Mouse (Mus musculus): Measurements from ENCODE around the gene Nudt3. TPM values are rescaled to one million over a fixed set of nuclear protein-coding genes. Genes with fewer than 3 reads are reported as not detected.

Gene Nudt3
- polyA plus RNA-seq, 1 experiment from 2014 or later = 295 TPM

DNA sequence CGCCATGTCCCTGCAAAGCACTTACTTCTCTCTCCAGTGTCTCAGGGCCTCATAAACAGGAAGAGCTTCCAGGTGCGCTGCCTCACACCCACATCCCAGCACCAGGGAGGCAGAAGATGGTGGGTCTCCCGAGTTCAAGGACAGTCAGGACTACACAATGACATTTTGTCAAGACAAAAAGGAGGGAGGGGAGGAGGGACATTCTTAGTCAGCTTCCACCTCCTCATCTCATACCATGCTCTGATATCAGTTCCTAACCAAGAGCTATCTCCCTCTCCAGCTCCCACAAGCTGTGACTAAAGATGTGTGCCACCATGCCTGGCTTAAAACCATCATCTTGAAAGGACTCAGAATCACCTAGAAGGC lies 11.8 kb downstream of the Nudt3 start:
- no peak overlapping the region for H3K4me2 ChIP-seq (replicated peaks)
- H3K36me3 ChIP-seq = 0 out of 2 replicates have a peak, but pooled peaks cover 2% of the 10 kb centered on the region
- no peak overlapping the region for H3K4me3 ChIP-seq
- WGBS = 74% methylated on average over 3 of the region's 3 CpGs
- no peaks in the 10 kb centered on the region for H3K27me3 ChIP-seq
- H3K9ac ChIP-seq (replicated peaks) = no peak overlapping the region
- no peaks in the 10 kb centered on the region for H3K9me3 ChIP-seq
- ATAC-seq (replicated peaks) = no peak
- H3K27ac ChIP-seq (replicated peaks) = peak overlapping the region; percentile 31; the same call in 1 of the 2 replicates
- H3K4me1 ChIP-seq = peaks cover 51% of the 10 kb centered on the region

DNA sequence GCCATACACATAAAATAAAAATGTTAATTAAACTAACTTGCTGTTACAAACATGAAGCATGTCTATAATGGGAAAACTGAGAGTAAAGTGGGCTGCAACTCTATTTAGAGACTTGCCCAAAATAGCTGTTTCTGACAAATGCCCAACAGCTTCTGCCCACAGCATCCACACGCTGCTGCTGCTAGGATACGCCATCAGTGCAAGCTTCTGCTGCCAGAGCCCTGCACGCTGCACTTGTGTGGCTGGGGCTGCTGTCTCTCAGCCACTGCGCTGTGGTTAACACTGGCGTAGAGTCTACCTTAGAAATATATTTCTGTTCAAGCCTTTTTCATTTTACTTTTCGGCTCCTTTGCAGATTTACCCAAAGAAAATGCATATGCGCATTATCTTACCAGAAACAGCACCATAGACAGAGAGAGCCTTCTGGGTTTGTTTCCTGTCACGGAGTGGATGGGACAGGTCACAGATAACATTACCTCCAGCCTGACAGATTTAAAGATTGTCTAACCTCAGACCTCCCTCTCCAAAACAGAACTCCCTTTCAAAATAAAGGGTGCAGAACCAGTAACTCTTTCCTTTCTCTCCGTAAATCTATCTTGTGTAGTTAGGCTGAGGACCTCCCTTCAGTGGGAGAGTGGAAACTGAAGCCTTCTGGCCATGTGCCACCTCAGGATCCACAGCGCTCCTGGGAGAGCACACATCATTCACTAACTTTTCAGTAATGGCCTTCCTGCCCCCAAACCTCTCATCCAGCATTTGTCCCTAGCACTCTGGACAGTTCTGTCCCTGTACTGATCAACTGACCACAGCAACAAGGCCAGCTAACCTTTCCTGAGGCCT lies 12.4 kb downstream of the Nudt3 start:
- Histone ChIP-seq H3K9ac (replicated peaks) (0 out of 2 replicates have a peak overlapping the region, but pooled peaks have one; percentile 10), H3K4me2 (replicated peaks) (no peak overlapping the region), H3K36me3 (no peaks in the 10 kb centered on the region), H3K4me3 (no peak overlapping the region), H3K4me1 (peaks cover 51% of the 10 kb centered on the region), H3K9me3 (no peaks in the 10 kb centered on the region), H3K27ac (replicated peaks) (peak overlapping the region; percentile 31; the same call in 1 of the 2 replicates), H3K27me3 (no peaks in the 10 kb centered on the region)
- ATAC-seq (replicated peaks) = no peak
- 74% methylated on average over 10 of the region's 10 CpGs for WGBS

DNA sequence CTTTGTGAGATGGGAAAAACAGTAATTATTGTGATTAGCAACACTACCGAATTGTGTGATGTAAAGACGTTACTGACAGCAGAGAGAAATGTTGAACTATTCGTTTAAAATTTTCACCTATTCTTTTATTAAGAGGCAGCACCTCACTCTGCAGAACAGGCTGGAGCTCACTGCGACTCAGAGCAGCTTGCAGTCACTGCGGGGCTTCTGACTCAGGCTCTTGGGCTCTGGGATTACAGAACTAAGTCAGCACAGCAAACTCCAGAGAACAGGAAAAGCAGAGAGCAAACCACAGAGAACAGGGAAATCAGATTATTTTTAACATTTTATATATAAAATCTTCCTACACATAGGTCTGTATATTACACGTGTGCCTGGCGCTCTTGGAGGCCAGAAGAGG lies 13.7 kb downstream of the Nudt3 start:
- no peak overlapping the region for H3K9ac ChIP-seq (replicated peaks)
- ATAC-seq (replicated peaks) = no peak
- 83% methylated on average over 7 of the region's 7 CpGs for WGBS
- no peak overlapping the region for H3K4me2 ChIP-seq (replicated peaks)
- no peaks in the 10 kb centered on the region for H3K36me3 ChIP-seq
- H3K9me3 ChIP-seq = no peaks in the 10 kb centered on the region
- H3K4me3 ChIP-seq = no peak overlapping the region
- no peaks in the 10 kb centered on the region for H3K27me3 ChIP-seq
- peaks cover 46% of the 10 kb centered on the region for H3K4me1 ChIP-seq
- H3K27ac ChIP-seq (replicated peaks) = 0 out of 2 replicates have a peak overlapping the region, but pooled peaks have one; percentile 14

DNA sequence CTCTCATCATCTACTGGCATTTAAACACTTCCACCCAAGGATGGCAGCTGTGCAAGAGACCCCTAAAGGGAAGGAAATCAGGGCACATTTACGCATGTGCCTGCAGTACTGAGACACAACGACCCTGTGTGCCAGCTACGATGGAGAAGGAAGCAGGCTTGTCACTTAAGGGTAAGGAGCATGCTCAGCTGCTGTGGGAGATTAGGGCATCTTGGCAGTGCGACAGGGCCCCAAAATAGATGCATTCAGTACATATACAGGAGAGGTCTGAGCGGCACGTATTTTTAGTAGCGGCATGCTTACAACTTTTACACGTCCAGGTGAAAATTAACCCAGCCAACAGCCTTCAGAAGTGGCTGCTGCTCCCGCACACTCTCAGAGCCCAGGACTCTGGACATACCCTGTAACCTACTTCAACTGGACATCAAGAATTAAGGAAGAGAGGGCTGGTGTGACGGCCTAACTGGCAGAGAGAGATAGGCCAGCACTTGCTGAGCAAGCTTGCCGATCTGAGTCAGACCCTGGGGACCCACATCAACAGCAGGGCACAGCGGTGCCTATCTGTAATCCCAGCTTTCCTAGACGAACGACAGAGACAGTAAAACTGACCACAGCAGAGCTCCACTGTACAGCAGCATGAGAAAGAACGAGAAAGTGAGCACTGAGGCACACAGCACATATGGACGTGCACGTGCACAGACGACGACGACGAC lies 19.6 kb downstream of the Nudt3 start:
- Histone ChIP-seq H3K27ac (replicated peaks) (no peak overlapping the region), H3K9me3 (no peaks in the 10 kb centered on the region), H3K36me3 (no peaks in the 10 kb centered on the region), H3K9ac (replicated peaks) (no peak overlapping the region), H3K4me1 (peaks cover 43% of the 10 kb centered on the region), H3K4me2 (replicated peaks) (no peak overlapping the region), H3K4me3 (no peak overlapping the region), H3K27me3 (no peaks in the 10 kb centered on the region)
- no peak for ATAC-seq (replicated peaks)
- WGBS = 73% methylated on average over 21 of the region's 21 CpGs

GRCm38 (mm10) chr17:27603036-27603435 lies 20.3 kb downstream of the Nudt3 start:
- no peaks in the 10 kb centered on the region for H3K36me3 ChIP-seq
- 86% methylated on average over 2 of the region's 2 CpGs for WGBS
- no peaks in the 10 kb centered on the region for H3K9me3 ChIP-seq
- ATAC-seq (replicated peaks) = no peak
- H3K27ac ChIP-seq (replicated peaks) = no peak overlapping the region
- H3K27me3 ChIP-seq = no peaks in the 10 kb centered on the region
- H3K9ac ChIP-seq (replicated peaks) = no peak overlapping the region
- peaks cover 43% of the 10 kb centered on the region for H3K4me1 ChIP-seq
- no peak overlapping the region for H3K4me3 ChIP-seq
- no peak overlapping the region for H3K4me2 ChIP-seq (replicated peaks)

DNA sequence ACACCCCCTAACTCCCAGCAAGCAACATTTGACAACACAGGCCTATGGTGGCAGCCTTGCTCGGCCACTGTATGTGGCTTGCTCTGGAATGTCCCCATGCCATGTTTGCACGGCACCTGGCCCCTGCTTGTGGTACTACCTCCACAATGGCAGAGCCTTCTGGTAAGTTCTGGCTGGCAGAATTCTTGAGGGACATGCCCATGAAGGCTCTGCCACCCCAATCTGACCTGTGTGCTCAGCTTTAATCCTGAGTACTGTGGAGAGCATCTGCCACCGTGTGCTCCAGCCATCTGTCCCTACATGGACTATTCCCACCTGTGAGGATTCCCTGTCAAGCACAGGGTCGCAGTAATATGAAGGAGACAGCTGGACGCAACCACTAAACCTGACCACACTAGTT lies 22.4 kb downstream of the Nudt3 start:
- WGBS = 71% methylated on average over 5 of the region's 5 CpGs
- Histone ChIP-seq H3K27me3 (no peaks in the 10 kb centered on the region), H3K4me1 (peaks cover 49% of the 10 kb centered on the region), H3K4me2 (replicated peaks) (no peak overlapping the region), H3K36me3 (peaks cover 10% of the 10 kb centered on the region), H3K9ac (replicated peaks) (no peak overlapping the region), H3K9me3 (no peaks in the 10 kb centered on the region), H3K4me3 (no peak overlapping the region), H3K27ac (replicated peaks) (0 out of 2 replicates have a peak overlapping the region, but pooled peaks have one; percentile 54)
- no peak for ATAC-seq (replicated peaks)

DNA sequence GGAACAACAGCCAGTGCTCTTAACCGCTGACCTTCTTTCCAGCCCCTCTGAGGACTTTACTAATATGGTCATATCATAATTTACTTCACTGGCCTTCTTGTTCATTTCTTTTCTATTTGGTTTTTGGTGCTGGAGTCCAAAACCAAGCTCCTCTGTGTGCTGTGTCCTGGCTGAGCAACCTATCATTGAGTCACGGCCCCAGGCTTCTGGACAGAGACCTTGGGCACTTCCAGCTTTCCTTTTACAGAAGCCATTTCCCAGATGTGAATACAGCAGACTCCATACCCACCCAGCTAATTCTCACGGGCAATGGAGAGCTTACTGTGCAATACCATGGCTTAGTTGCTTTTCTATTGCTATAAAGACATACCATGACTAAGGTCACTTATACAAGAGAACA lies 23.0 kb downstream of the Nudt3 start:
- no peak for ATAC-seq (replicated peaks)
- Histone ChIP-seq H3K4me2 (replicated peaks) (no peak overlapping the region), H3K9ac (replicated peaks) (no peak overlapping the region), H3K9me3 (no peaks in the 10 kb centered on the region), H3K4me3 (no peak overlapping the region), H3K27me3 (no peaks in the 10 kb centered on the region), H3K27ac (replicated peaks) (no peak overlapping the region), H3K36me3 (peaks cover 15% of the 10 kb centered on the region), H3K4me1 (peaks cover 49% of the 10 kb centered on the region)
- WGBS = 87% methylated on average over 3 of the region's 3 CpGs

DNA sequence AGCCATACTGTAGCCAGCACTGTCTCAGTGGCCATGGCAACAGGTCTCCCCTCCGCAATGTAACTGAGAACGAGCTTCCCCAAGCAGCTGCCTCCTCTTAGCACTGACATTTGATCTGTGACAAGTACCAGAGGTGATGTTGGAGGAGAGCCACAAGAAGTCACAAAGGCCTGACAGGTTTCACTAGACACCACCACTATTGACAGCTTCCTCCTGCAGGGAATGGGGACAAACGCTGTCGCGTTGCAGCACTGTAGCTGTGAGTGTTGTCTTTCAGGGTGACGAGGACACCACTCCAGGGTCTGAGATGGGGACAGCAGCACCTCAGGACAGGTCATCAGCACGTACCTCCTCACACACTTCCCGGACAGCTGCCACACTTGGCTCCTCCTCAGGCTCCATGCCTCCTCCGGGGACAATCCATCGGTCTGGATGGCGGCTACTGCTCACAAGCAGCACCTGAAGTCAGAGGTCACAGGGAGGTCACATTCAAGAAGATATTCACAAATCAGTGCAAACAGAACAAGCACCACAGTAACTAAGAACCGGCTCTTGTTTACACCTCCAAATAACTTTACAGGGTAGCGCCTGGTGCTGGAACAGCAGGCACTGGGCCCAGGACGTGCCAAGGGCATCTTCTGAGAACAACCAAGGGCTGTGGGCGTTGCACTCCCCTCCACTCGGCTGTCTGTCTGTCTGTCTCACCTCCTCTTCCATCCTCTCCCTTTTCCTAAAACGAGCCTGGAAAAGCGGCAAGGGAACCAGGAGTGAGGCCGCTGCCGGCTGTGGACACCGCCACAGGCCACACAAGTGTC lies 26.7 kb downstream of the Nudt3 start:
- Histone ChIP-seq H3K27ac (replicated peaks) (no peak overlapping the region), H3K4me1 (peaks cover 20% of the 10 kb centered on the region), H3K4me3 (no peak overlapping the region)

GRCm38 (mm10) chr17:27595659-27596375 lies 27.5 kb downstream of the Nudt3 start:
- no peak for ATAC-seq (replicated peaks)
- Histone ChIP-seq H3K4me3 (no peak overlapping the region), H3K27ac (replicated peaks) (no peak overlapping the region), H3K4me2 (replicated peaks) (no peak overlapping the region), H3K36me3 (peaks cover 44% of the 10 kb centered on the region), H3K4me1 (peaks cover 12% of the 10 kb centered on the region), H3K9ac (replicated peaks) (no peak overlapping the region), H3K9me3 (no peaks in the 10 kb centered on the region), H3K27me3 (no peaks in the 10 kb centered on the region)
- WGBS = 86% methylated on average over 15 of the region's 15 CpGs

More for the DNA sequence above, 26.7 kb downstream of the Nudt3 start:
- Histone ChIP-seq H3K9ac (replicated peaks) (no peak overlapping the region), H3K4me2 (replicated peaks) (no peak overlapping the region), H3K9me3 (no peaks in the 10 kb centered on the region), H3K27me3 (no peaks in the 10 kb centered on the region), H3K36me3 (peaks cover 41% of the 10 kb centered on the region)
- ATAC-seq (replicated peaks) = no peak
- 85% methylated on average over 21 of the region's 21 CpGs for WGBS

DNA sequence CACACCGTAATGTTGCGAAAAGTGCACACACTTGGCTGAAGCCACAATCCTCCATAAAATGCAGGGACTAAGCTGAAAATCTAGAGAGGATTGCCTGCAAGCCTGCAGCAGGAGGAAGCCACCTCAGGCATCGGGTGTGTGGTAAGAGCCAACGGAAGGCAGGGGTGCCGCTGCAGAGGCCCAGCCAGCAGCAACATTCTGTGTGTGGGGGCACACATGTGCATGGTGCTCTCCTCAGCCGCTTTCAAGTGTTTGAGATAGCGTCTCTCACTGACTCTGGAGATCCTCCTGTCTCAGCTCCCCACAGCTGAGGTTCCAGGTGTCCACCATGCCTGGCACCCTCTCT lies 30.8 kb downstream of the Nudt3 start:
- Histone ChIP-seq H3K9me3 (no peaks in the 10 kb centered on the region), H3K4me2 (replicated peaks) (no peak overlapping the region), H3K36me3 (peaks cover 55% of the 10 kb centered on the region), H3K9ac (replicated peaks) (no peak overlapping the region), H3K4me1 (peaks cover 6% of the 10 kb centered on the region; the same call in 1 of the 2 replicates), H3K4me3 (no peak overlapping the region), H3K27ac (replicated peaks) (no peak overlapping the region), H3K27me3 (no peaks in the 10 kb centered on the region)
- ATAC-seq (replicated peaks) = no peak
- 96% methylated on average over 7 of the region's 7 CpGs for WGBS

GRCm38 (mm10) chr17:27591826-27592564 lies 31.3 kb downstream of the Nudt3 start:
- no peak overlapping the region for H3K9ac ChIP-seq (replicated peaks)
- peaks cover 6% of the 10 kb centered on the region; the same call in 1 of the 2 replicates for H3K4me1 ChIP-seq
- no peaks in the 10 kb centered on the region for H3K27me3 ChIP-seq
- H3K9me3 ChIP-seq = no peaks in the 10 kb centered on the region
- WGBS = 86% methylated on average over 12 of the region's 12 CpGs
- H3K27ac ChIP-seq (replicated peaks) = no peak overlapping the region
- ATAC-seq (replicated peaks) = no peak
- H3K36me3 ChIP-seq = peaks cover 55% of the 10 kb centered on the region
- H3K4me2 ChIP-seq (replicated peaks) = no peak overlapping the region
- H3K4me3 ChIP-seq = no peak overlapping the region
